Mouse (Mus musculus) megakaryocyte, embryonic 14.5 days (primary cell): ENCODE data around the gene Rps6kl1.

Source experiments
- FLI1 ChIP-seq: IDR thresholded peaks from 2 replicates; pipeline ENCODE4 v1.6.1; 2012; ENCODE audit warnings: low read length, inconsistent platforms, mixed read lengths
- GATA1 ChIP-seq: IDR thresholded peaks from 3 replicates; pipeline ENCODE4 v1.6.1; 2012; ENCODE audit warnings: mixed read lengths, low read length, inconsistent platforms, borderline replicate concordance

DNA sequence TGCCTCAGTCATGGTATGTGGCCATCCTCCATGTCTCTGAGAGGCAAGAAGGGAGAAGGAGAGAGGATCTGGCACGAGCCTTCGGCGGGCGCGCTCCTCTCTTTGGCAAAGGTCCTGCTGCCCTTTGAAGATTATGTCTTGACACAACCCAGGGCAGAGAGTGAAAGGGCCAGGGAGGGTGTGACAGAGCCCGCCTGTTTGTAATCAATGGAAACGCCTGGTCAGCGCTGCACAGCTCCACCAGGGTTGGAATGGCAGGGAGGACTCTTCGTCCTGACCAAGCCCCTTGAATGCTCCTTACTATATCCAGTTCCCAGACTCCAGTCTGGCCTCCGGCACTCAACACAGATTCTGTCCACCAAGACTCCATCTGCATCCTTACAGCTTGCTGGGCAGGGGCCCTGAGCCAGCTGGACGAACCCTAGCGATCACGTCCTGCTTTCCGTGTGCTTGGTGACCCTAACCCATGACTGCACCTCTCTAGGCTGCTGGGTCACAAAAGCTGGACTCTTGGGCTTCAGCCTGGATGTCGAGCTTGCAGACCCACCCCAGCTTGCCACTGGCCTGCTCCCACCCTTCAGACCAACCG, 24.1 kb upstream of the Rps6kl1 start:
- TF ChIP-seq GATA1 = no peak
- no peak for TF ChIP-seq FLI1
